Mouse (Mus musculus) small intestine, adult 2 months (tissue): ENCODE data around the gene Neu2.

ENCODE experiments used
- CTCF ChIP-seq: fragments of 200-500 bp; IDR thresholded peaks from 2 replicates; pipeline ENCODE4 v1.5.1; 2012; ENCODE audit warnings: low read depth, mild to moderate bottlenecking, control low read depth, inconsistent platforms, low read length, moderate library complexity, mixed read lengths; ENCODE audit not compliant: insufficient replicate concordance, insufficient read length; ENCODE audit errors: extremely low read depth
- POLR2A ChIP-seq: fragments of 200-500 bp; IDR thresholded peaks from 2 replicates; pipeline ENCODE4 v1.6.1; 2012; ENCODE audit warnings: low read depth, mild to moderate bottlenecking, control low read depth, inconsistent platforms, low read length, moderate library complexity

DNA sequence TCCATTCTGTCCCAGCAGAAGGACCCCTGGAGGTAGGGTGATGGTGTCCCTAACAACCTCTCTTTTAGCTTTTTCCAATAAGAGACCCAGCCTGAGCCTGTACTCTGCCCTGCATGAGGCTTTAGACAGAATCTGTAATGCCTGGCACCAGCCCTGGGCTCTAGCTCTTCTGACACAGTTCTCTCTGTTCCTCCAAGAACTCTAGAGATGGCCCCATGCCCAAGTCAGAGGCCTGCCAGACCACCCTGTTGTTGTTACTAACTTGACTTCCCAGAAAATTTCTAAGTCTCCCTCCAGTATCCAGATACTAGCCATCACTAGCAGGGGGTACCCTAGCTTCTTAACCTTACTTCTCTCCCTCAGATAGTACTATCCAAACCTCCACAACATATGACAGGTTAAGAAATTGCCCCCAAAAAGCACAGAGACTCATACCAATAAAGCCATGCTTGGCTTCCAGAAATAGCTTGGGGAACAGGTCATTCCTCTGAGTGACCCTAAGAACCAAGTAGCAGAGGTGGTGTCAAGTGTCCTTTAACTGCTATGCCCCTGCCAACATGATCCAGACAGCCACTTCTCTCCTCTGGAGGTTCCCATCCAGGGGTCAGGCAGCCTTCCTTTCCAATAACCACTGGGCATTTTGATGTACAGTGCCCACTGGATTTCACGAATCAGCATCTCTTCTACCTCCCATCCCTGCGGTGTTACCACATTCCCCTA lies 105.0 kb downstream of the Neu2 start:
- TF ChIP-seq CTCF (no peak), POLR2A (no peak)
